Mouse (Mus musculus): ENCODE measurements around the gene Erp29.
A peak's percentile ranks its signal among the peaks of the same experiment; 100 is the strongest.

The Erp29 gene

GRCm38 (mm10) chr5:121389106-121389505 lies 63.2 kb downstream of the Erp29 start:
- no peak for DNase-seq (ENCODE audit: low spot score)

GRCm38 (mm10) chr5:121387126-121387525 lies 65.2 kb downstream of the Erp29 start:
- no peak for DNase-seq (ENCODE audit: low spot score)

GRCm38 (mm10) chr5:121386120-121386909 lies 66.0 kb downstream of the Erp29 start:
- no peak for DNase-seq (ENCODE audit: low spot score)

- peak; percentile 88 for DNase-seq (ENCODE audit: low spot score)
These were observed 66.7 kb downstream of the Erp29 start, which contains the start of gene Trafd1 for GRCm38 (mm10) chr5:121385461-121386119. TSS of gene Trafd1 (minus strand) at chr5:121385632.

GRCm38 (mm10) chr5:121384757-121385460 lies 67.4 kb downstream of the Erp29 start:
- DNase-seq (ENCODE audit: low spot score): no peak

GRCm38 (mm10) chr5:121383857-121384756 lies 68.2 kb downstream of the Erp29 start:
- no peak for DNase-seq (ENCODE audit: low spot score)

- DNase-seq (ENCODE audit: low spot score): no peak
These were observed 71.6 kb downstream of the Erp29 start for GRCm38 (mm10) chr5:121380692-121381091.

GRCm38 (mm10) chr5:121378678-121379256 lies 73.5 kb downstream of the Erp29 start:
- DNase-seq (ENCODE audit: low spot score): no peak
